Mouse (Mus musculus) retina, postnatal 7 days (tissue): ENCODE data around the gene Rnasek.
A peak's percentile ranks its signal among the peaks of the same experiment; 100 is the strongest.

Source experiments
- DNase-seq: peaks from one replicate; pipeline ENCODE4 v3.0.0-alpha.2; 2012; ENCODE audit warnings: low read depth, low spot score

Rnasek gene

DNA sequence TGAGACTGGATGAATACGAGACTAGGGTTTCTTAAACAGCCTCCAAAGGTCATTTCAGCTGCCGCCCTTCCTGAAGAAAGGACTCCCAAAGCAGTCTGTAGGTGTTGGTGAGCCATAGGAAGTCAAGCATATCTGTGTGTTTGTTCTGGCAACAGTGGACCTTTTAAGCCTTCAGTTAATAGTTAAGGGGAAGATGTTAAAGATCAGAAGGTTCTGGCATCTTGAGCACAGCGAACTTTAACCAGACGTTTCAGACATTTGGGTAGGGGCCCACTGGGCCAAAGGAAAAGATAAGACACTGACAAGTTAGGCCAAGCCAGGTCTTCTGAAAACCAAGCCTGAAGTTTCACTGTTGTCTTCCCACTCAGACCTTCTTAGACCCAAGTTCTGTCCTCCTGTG is 21.6 kb downstream of the Rnasek start:
- no peak for DNase-seq

DNA sequence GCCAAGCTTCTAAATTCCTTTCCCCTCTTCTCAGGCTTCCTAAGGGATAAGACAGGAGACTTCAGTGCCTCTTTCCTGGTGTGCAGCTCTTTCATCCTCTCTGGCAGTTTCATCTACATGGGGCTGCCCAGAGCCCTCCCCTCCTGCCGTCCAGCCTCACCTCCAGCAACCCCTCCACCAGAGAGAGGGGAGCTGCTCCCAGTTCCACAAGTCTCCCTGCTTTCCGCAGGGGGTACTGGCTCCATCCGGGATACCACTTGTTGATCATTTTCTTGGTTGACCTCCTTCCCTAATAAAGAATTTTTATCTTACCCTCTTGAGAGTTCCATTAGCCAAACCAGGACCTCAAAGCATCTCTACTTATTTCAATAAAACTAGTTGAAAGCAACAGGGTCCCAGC is 23.5 kb downstream of the Rnasek start:
- no peak for DNase-seq

DNA sequence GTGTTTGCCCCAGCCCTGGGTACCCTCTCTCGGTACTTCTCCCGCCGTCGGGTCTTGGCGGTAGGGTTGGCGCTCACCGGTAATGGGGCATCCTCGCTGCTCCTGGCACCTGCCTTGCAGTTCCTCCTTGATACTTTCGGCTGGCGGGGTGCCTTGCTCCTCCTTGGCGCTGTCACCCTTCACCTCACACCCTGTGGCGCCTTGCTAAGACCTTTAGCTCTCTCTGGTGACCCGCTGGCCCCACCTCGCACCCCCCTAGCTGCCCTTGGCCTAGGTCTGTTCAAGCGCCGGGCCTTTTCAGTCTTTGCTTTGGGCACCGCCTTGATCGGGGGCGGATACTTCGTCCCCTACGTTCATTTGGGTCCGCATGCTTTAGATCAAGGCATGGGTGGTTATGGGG is 24.3 kb downstream of the Rnasek start:
- no peak for DNase-seq

DNA sequence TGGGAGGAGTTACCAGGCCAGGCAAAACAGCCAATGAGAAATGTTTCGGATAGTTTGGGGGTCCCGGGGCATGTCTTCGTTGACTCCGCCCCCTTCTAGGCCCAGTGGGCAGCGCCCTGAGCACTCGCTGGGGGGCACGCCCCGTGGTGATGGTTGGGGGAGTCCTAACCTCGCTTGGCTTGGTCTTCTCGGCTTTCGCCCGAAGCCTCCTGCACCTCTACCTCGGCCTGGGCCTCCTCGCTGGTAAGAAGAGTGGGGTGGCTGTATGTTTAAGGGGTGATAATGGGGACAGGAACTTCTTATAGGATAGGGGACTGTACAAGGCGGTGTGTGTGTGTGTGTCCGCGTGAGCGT is 24.8 kb downstream of the Rnasek start:
- no peak for DNase-seq

DNA sequence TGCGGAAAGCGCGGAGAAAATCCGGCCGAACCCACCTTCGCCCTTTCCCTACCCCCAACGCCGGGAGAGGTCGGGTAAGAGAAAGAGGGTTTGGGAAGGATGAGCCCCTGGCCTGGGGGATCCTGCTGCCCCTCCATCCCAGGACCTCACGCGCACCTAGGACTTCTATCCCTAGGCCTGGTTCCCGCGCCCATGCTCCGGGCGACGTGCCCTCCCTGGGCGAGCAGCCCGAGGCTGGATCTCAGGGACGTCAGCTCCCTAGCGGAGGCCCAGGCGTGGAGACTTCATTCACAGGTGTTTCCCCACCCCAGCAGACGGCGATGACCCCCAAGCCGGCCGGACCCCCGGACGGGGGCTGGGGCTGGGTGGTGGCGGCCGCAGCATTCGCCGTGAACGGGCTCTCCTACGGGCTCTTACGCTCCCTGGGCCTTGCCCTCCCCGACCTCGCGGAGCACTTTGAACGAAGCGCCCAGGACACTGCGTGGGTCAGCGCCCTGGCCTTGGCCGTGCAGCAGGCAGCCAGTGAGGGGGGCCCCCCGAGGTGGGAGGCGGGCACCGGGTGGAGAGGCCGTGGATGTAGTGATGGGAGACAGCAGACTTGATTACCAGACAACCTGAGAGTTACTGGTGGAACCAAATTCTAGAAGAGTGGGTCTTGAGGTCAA is 25.3 kb downstream of the Rnasek start:
- DNase-seq, result no peak

DNA sequence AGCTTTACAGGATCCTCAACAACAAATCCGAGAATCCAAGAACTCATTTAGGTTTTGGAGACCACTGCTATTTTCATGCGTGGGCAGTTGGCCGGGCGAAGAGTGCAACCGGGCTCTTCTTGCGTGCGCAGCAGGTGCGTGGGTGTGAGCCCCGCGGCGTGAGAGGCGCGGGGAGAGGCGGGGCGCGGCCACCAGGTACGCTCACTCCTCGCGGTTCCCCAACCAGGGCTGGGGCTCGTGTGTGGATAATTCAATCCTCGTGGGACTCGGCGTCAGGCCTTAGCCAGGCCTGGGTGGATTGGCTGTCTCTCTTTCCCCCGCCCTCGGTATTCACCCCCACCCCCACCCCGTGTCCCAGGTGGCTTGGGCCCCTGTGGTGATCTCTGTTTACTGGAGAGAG is 25.9 kb downstream of the Rnasek start:
- no peak for DNase-seq

DNA sequence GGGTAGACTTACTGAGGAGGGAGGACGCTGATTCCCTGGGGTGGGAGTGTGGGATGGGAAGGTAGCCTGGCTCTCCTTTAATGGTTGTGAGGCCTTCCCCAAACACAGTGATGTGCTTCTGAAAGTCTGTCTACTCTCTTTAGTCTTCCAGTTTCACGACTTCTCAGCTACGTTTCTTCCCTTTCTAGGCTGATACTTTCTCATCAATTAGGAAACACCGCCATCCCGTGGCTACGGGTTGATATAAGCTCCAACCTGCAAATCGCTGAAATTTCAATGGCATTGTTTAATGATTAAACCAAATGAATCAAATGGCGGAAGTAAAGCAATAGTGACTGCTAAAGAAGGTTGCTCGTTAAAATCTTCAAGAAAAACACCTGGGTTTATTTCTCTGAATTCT is 26.7 kb downstream of the Rnasek start:
- DNase-seq, result peak; percentile 53

DNA sequence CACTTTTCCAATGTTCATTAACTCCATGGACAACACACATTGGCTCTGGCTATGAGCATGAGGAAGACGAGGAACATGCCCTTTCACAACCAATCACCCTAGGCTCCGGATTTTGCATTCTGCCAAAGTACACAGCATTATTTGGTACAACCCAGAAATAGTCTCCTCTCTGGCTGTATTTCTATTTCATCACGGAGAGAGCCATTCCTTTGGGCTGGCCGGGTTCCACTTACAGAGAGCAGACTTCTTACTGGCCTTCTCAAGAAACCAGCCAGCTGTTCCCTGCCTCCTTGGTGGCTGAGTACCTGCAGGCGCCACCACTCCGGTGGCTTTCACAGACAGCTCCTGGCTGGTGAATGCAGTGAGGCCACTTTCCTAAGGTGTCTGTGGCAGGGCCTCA is 27.2 kb downstream of the Rnasek start, which contains the start of gene Slc16a11:
Gene Slc16a11, plus strand, starts transcription at position 330 of the 400 bp plus-strand sequence.
- no peak for DNase-seq

DNA sequence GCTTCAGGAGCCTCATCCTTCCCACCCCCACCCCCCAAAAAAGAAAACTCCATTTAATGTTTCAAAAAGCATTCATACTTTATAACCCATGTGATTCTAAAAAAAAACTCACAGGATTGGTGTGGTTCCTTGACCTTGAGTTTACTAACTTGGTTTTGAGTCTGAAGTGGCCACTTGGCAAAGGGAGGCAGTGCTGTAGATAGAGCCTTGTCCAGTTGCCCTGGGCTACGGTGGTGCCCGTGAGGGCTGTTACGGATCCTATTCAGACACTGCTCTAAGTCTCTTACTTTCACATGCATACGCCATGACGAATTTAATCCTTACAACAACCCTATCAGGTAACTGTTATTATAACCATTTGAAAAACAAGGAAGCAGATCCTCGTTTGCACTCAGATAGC is 27.7 kb downstream of the Rnasek start:
- no peak for DNase-seq

DNA sequence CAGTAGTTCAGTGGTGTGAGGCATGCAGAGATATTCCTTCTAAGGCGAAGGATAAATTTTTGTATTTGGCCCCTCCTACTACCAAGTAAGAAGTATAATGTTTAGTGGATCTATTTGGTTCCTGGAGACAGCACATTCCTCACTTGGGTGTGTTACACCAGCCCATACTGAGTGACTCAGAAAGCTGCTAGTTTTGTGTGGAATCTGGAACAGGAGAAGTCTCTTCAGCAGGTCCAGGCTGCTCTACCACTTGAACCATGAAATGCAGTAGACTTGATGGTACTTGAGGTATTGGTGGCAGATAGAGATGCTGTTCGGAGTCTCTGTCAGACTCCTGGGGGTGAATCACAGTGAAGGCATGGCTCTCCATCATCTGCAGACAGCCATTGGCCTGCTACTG is 29.0 kb downstream of the Rnasek start:
- DNase-seq, result no peak

DNA sequence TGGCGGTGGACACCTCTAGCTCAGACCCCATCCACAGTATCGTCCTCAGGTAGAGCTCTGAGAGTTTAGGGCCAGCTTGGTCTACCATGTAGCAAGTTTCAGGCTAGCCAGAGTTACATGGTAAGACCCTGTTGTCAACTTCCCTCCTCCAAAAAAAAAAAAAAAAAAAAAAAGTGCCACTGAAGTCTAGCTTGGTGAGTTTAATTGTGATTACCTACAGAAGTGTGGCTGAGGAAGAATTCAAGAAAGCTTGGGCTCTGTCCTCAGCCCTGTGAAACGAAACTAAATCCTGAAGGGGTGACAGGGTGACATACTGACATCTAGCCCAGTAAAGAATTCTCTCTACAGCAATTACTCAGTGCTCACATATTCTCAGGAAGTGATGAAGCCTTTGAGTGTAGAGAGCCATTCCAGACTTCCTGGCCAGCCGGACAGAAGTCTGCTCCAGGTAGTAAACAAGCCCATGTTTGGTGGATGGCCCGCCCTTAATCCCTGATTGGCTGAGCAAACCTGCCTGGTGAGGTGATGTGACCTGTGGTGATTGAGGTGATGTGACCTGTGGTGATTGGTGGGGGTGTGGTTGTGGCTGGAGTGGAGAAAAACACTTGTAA is 30.8 kb downstream of the Rnasek start:
- DNase-seq, result no peak

DNA sequence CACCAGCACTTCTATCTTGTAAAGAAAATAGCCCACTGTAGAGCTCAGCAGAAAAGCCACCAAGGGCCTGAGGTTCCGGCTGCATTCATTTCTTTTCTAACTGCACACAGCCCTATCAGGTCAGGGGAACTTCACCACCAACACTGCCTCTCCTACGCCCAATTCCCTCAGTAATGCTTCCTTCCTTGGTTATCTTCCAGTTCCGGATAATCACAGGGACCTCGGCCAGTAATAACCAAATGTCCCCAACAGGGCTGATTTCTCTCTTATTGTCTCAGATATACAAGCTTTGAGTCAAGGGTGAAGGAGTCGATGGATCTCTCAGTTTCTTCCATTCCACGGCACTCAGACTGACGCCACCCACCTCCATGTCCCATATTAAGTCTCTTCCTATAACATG is 32.4 kb downstream of the Rnasek start:
- no peak for DNase-seq

DNA sequence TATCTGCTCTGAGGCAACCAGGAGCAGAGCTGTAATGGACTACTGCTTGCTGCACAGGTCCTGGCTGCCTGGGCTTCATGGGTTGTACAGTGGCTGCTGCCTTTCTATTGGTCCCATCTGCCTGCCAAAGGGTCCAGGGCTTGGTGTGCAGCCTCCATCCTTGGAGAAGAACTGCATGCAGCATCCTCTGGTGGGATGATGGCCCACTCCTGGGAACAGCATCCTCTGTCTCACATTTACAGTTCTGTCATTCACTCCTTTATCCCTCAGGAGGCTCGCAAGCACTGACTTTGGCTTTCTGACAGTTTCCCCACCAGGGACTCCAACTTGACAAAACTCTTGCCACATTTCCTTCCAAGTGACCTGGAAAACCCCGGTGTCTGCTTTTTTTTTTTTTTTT is 32.8 kb downstream of the Rnasek start:
- no peak for DNase-seq

DNA sequence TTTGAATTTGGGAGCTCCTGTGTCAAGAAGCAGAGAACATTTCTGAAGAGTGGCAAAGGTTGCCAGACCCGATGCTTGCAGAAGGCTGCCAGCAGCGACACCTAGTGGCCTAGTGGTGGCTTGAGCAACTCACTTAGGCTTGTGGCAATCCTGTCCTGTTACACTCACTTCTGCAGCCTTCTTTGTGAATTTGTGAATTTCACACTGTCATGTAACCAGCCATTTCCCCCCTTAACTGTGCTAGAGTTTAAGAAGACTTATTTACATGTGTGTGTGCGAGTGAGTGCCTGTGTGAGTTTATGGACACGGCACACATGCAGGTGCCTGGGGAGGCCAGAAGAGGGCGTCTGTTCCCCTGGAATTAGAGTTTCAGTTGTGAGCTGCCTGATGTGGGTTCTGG is 38.0 kb downstream of the Rnasek start:
- DNase-seq, result peak; percentile 74

DNA sequence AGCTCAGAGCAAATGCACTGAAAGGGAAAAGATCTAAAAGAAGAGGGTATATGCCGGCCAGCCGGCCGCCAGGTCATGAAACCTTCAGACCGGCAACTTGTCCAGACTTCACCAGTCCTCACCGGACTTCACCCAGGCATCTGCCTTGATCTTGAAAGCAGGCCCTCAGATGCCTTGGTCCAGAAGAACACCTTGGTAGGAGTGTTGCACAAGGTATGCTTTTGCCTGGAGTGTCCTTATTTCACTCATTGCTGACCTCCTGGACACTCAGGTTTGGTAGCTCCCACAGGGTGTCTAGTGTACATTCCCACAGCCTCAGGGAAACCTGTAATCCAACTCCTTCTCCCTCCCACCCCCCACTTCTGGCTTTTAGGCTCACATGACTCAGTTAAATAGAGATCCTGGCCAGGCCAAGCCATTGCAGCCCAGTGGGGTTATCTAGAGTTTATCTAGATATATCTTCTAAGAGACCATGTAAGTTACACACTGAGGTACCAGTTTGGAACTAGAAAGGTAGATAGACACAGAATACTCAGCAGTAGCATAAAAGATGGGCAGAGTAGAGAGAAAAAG is 39.5 kb downstream of the Rnasek start:
- no peak for DNase-seq

DNA sequence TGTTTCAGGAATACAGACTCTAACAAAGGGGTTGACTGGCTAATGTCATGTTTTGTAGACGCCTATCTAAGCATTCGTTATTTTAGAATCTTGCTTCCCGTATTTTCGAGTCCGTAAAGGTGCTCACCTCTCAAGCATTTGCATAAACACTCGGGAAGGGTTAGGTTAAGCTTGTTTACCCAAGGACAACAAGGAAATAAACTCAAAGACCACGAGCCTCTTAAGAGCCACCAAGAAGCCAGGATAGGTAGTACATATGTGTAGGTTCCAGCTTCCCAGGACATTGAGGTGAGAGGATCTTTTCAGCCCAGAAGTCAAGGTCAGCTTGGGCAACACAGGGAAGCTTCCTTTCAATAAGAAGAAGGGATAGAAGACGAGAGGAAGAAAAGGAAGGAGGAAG is 40.5 kb downstream of the Rnasek start:
- no peak for DNase-seq

DNA sequence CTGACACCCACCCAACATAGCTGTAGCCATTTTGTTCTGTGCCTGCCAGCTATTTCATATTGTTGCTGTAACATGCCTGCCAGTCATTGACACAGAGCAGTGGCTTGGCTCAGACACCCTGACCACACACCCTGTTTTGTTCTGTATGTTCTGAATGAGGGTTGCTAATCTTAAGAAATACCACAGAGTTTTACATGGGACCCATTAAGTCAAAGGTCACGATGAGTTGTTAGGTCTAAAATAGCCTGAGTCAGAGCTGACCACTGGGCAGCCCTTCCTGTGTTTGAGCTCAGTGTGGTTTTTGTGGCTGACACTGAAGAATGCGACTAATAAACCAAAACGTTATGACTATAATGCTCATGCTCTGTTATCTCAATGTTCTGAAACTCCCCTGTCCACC is 41.3 kb downstream of the Rnasek start:
- DNase-seq, result no peak

DNA sequence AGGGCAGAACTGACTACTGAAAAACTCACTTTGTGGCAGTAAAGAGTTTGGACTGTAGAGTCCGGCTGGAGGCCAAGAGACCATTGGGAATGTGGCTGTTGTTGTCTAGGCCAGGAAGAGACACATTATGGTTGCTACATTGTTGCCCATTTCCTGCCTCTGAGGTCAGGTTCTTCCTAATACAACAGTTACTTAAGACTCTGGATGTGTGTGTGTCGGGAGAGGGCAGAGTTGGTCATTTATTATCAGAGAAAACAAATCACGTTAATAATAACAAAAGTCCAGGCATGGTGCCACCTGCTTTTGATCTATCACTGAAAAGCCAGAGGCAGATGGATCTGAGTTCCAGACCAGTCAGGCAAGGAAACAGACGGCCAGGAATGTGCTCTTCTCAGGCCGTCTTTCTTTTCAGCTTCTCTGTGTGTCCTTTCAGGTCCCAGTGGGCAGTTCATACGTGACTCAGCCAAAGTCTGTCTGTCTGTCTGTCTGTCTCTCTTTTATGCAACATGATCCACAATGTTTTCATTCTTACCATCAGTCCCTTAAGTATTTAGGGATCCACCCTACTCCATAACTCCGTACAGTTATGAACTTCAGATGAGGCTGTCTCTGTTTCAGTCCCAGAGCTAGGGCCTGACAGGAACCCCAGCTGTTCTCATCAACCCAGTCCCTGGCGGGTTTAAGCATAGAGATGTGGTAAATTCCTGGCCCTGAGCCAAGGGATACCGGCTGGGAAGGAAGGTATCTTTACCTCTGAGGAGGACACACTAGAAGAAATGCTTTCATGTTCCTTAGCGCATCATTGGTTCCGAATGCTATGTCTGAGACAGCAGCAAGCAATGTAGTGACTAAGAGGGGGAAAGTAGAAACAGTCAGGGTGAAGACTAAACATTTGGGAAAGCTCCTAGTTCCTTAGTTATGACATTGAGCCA is 46.0 kb downstream of the Rnasek start:
- DNase-seq, result no peak

DNA sequence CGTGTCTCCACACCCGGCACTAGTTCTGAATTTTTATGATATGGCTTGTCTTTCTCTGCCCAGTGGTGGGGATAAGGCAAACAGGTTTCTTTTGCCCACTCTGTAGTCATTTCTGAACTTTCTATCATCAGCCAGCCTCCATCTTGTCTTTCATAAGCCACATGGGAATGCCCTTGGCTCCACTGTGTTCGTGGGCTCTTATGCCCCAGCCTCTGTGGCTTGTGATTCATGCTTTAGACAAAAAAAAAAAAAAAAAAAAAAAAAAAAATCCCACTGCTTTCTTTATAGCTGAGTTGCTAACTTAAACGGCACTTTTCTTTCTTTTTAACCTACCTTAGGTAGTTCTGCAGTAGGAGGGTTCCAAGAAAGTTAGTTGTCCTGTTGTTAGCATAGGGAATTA is 47.5 kb downstream of the Rnasek start:
- no peak for DNase-seq

DNA sequence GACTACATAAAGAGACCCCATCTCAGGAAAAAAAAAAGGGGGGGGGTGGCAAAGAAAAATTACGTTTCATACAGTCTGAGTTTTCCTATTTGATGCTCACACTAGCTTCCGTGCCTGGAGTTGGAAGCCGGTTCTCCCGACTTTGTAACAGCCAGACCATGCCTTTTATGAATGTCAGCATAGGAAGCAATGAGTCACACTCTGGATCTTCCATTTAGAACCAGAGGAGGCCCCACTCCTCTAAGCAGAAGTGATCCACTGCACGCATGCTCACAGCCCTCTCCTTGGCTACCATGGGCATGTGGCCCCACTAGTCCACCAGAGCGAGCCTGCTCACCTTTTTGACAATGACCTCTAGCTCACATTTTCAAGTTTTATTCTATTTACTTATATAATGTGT is 48.5 kb downstream of the Rnasek start:
- DNase-seq, result no peak

DNA sequence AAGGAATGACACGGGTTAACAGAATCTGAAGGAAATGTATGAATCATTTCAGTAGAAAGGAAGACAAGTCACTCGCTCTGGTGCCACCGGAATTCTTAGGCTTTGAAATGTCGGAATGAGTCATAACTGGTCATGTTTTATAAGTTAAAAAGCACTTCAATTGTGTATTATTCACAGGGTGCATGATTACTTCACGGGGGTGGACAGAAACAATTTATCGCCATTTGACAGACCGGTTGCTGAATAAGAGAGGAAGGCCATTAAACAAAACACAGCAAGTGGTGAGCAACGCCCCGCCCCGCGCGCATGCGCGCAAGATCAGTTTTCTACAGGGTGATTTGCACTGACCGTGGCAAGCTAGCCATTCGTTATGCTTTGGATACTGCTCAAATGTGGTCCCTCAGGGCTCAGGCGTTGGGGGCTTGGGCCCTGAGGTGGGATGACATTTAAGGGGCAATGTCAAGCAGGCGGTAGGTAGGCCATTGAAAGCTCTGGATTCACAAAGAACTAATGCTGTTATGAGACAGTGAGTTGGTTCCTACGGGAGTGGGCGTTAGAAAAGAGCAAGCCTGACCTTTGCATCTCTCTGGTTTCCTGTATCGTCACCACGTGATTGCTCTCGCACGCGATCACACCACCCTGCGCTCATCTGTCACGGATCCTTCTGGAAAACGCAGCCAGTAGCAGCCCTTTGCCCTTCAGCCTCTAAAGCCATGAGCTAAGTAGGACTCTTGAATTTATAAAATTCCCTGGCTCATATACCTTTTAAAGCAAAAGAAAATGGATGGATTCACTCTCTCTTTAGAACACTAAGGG is 50.1 kb downstream of the Rnasek start:
- DNase-seq, result no peak
